In the genomic region with DNA sequence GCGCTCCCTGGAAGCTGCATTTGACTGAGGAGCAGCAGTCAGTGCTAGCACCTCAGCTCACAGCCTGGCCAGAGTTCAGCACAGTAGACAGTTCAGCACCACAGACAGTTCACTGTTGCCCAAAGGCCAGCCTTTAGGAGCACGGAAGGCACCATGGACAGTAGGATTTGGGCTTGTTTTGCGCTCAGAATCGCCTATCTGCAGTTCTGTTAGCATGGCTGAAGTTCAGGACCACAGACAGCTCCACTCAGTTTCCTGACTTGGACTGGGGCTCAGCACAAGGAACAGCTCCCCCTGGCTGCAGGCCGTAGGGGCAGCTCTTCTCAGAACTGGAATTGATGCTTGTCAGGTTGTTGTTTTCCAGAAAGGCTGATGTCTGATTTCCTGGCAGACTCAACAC, we compare ENCODE assay signal across 8 mouse cellular contexts.
DNase-seq lines count a peak whose midpoint lies in the region; ATAC-seq and TF ChIP-seq lines count a peak whose summit lies in the region.

No protein-coding gene starts in this region.

- no peak for ATAC-seq in liver, embryonic 14.5 days (ENCODE audit: insufficient read depth)

- WGBS in liver, embryonic 14.5 days (ENCODE audit: insufficient replicate concordance): 14% methylated on average over 5 of the region's 5 CpGs

- H3K9me3 ChIP-seq in liver, embryonic 14.5 days (ENCODE audit: control insufficient read depth, low read length): no peaks in the 10 kb centered on the region

- no peaks in the 10 kb centered on the region for H3K27me3 ChIP-seq in liver, embryonic 14.5 days (ENCODE audit: control insufficient read depth, insufficient read depth, low read length)

- DNase-seq in 416B (ENCODE audit: low read depth): peak; percentile 34
- DNase-seq in adrenal gland, adult (ENCODE audit: inconsistent age in 2 of 2, low spot score in 1 of 2): peak; percentile 90 to 96
- DNase-seq in embryo, embryonic 11 days: peak; percentile 95
- DNase-seq in heart, adult 8-10 months (ENCODE audit: low spot score): peak; percentile 67
- DNase-seq in kidney, postnatal 14 days: peak; percentile 91
- peak; percentile 31 to 36 (median 34) for DNase-seq in liver, embryonic 14.5 days (ENCODE audit: low read depth in 3 of 3, low spot score in 3 of 3)
- DNase-seq in retina, postnatal 1 day: peak; percentile 92
- peak; percentile 54 for DNase-seq in urinary bladder, adult 2 months (ENCODE audit: low spot score)

- peak; percentile 81 for TF ChIP-seq CTCF in liver, embryonic 14.5 days (IDR thresholded peaks at IDR 0.05; ENCODE audit: low read depth)

- no peaks in the 10 kb centered on the region for H3K4me1 ChIP-seq in liver, embryonic 14.5 days (replicated peaks; ENCODE audit: control insufficient read depth in 2 of 2, insufficient read depth in 2 of 2, low read length in 1 of 2)

- H3K36me3 ChIP-seq in liver, embryonic 14.5 days (replicated peaks; ENCODE audit: control insufficient read depth, insufficient read depth, low read depth): no peaks in the 10 kb centered on the region

- H3K27ac ChIP-seq in liver, embryonic 14.5 days: no peak overlapping the region

- H3K9ac ChIP-seq in liver, embryonic 14.5 days (replicated peaks): no peak overlapping the region

- no peak for TF ChIP-seq EP300 in liver, embryonic 14.5 days (IDR thresholded peaks at IDR 0.05; ENCODE audit: low read depth)

- no peak overlapping the region for H3K4me2 ChIP-seq in liver, embryonic 14.5 days (ENCODE audit: low read depth)

- H3K4me3 ChIP-seq in liver, embryonic 14.5 days (ENCODE audit: insufficient read depth in 1 of 2, low read depth in 2 of 2, low read length in 2 of 2): no peak overlapping the region

Comparison
In these comparisons a context has a peak if more than half of its experiments do, and no peak if none do; other contexts are left out.
1. DNase-seq: peak in every context shown above with its lines; median percentile 95 in embryo, embryonic 11 days; 93 in adrenal gland, adult; 92 in retina, postnatal 1 day; 91 in kidney, postnatal 14 days; 67 in heart, adult 8-10 months; 54 in urinary bladder, adult 2 months; 34 in 416B; 34 in liver, embryonic 14.5 days.